Mouse (Mus musculus) right cerebral cortex, adult 2 months (tissue): Measurements from ENCODE around the gene Asgr2.
"Not testable (repeated sequence)": the region's sequence is repeated elsewhere in the genome, so short reads cannot be mapped to it uniquely, and the experiment has no call there.

ENCODE experiments used
- DNase-seq, 2 experiments: peaks; one replicate each; pipeline ENCODE4 v3.0.0; 2021 to 2022; ENCODE audit warnings: low spot score in 2 of 2

Asgr2 gene

GRCm38 (mm10) chr11:70091986-70092783, at the start of gene Asgr2:
Asgr2 (plus strand) TSS chr11:70092644.
- no peak for DNase-seq

- no peak for DNase-seq
These were observed 48.8 kb upstream of the Asgr2 start for GRCm38 (mm10) chr11:70043665-70044064.

GRCm38 (mm10) chr11:70045435-70045834, 47.0 kb upstream of the Asgr2 start:
- DNase-seq: no peak

GRCm38 (mm10) chr11:70049366-70049765, 43.1 kb upstream of the Asgr2 start:
- no peak for DNase-seq

- DNase-seq: peak in 1 of 2 experiments; percentile 49
These were observed 42.6 kb upstream of the Asgr2 start for GRCm38 (mm10) chr11:70049816-70050215.

GRCm38 (mm10) chr11:70053156-70053555, 39.3 kb upstream of the Asgr2 start:
- no peak for DNase-seq

- no peak for DNase-seq
These were observed 38.4 kb upstream of the Asgr2 start, which contains the start of gene Asgr1 for GRCm38 (mm10) chr11:70053898-70054570. Asgr1 (plus strand) TSS chr11:70054085.

GRCm38 (mm10) chr11:70055618-70056214, 36.7 kb upstream of the Asgr2 start:
- peak; percentile 59 to 81 for DNase-seq

- no peak for DNase-seq
These were observed 34.6 kb upstream of the Asgr2 start for GRCm38 (mm10) chr11:70057805-70058204.

GRCm38 (mm10) chr11:70059930-70060329, 32.5 kb upstream of the Asgr2 start:
- no peak for DNase-seq

GRCm38 (mm10) chr11:70063053-70063452, 29.4 kb upstream of the Asgr2 start:
- DNase-seq: no peak

- no peak for DNase-seq
These were observed 25.7 kb upstream of the Asgr2 start for GRCm38 (mm10) chr11:70066701-70067100.

- no peak for DNase-seq
These were observed 24.2 kb upstream of the Asgr2 start for GRCm38 (mm10) chr11:70068245-70068644.

- no peak for DNase-seq
These were observed 22.4 kb upstream of the Asgr2 start for GRCm38 (mm10) chr11:70070057-70070456.

GRCm38 (mm10) chr11:70070603-70071002, 21.8 kb upstream of the Asgr2 start:
- DNase-seq: not testable (repeated sequence)

GRCm38 (mm10) chr11:70074379-70075071, 17.9 kb upstream of the Asgr2 start:
- DNase-seq: peak; percentile 85 to 87

- no peak for DNase-seq
These were observed 16.9 kb upstream of the Asgr2 start for GRCm38 (mm10) chr11:70075581-70075980.

- no peak for DNase-seq
These were observed 15.0 kb upstream of the Asgr2 start for GRCm38 (mm10) chr11:70077441-70077840.

GRCm38 (mm10) chr11:70079175-70079574, 13.3 kb upstream of the Asgr2 start:
- DNase-seq: no peak

- DNase-seq: no peak
These were observed 12.5 kb upstream of the Asgr2 start for GRCm38 (mm10) chr11:70079928-70080327.

GRCm38 (mm10) chr11:70080803-70081590, 11.4 kb upstream of the Asgr2 start:
- DNase-seq: no peak
